Mouse (Mus musculus) brain, embryonic 14.5 days (tissue): Measurements from ENCODE around the gene Srsf5.
A peak's percentile ranks its signal among the peaks of the same experiment; 100 is the strongest.

ENCODE experiments used
- CTCF ChIP-seq: fragments of 200-500 bp; IDR thresholded peaks from 2 replicates; pipeline ENCODE4 v1.5.1; 2012; ENCODE audit warnings: inconsistent platforms, mild to moderate bottlenecking, moderate library complexity, borderline replicate concordance; ENCODE audit not compliant: insufficient read depth, insufficient read length; ENCODE audit errors: extremely low read depth
- POLR2A ChIP-seq: fragments of 200-500 bp; IDR thresholded peaks from 2 replicates; pipeline ENCODE4 v1.6.1; 2012; ENCODE audit warnings: mild to moderate bottlenecking, inconsistent platforms, borderline replicate concordance; ENCODE audit not compliant: poor library complexity, insufficient read depth, insufficient read length, severe bottlenecking; ENCODE audit errors: extremely low read depth

DNA sequence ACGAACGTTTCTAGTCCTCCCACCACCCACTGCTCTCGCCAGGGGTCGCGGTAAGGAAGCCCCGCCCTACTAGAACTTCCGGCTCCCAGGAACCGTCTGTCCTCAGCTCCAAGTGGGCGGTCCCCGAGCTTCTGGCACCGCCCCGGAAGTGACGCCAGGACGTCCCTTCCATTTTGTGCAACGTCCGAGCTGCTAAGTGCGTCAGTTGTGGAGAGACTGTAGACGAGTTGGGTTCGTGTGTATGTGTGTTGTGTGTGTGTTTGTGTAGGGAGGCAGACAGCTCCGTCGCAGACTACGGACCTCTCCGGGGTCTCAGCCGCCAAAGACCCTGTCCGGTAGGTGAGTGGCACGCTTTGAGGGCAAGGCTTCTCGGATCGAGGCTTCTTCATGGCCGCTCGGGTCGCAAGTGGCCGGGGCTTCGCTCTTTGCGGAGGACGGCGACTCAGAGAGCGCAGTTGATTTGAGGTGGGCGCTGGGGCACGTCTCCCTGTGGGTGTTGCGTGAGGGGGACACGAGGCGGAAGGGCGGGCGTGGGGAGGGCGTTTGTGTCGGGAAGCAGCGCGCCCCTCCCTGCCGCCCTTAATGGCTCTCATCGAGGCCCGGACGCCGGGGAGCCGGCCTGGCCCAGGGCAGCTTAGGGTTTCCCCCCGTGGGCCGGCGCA lies at the start of gene Srsf5:
- peak; percentile 49; the same call in 1 of the 2 replicates for TF ChIP-seq CTCF
- peak; percentile 56; the same call in 1 of the 2 replicates for TF ChIP-seq POLR2A
